Mouse (Mus musculus): ENCODE data around the gene Gas2l3. TPM values are rescaled to one million over a fixed set of nuclear protein-coding genes. Genes with fewer than 3 reads are reported as not detected.

Gene Gas2l3
- total RNA-seq (2021), result 1 to 10 TPM; 2.3 to 2.5 TPM
- long read RNA-seq, result 0 reads

- DNase-seq (ENCODE audit: low spot score in 2 of 2), result peak; percentile 70 to 84
Observed at GRCm38 (mm10) chr10:89443623-89444151, at the start of gene Gas2l3. TSS of gene Gas2l3 (minus strand) at chr10:89443967.

- no peak for DNase-seq (ENCODE audit: low spot score in 2 of 2)
Observed at GRCm38 (mm10) chr10:89491321-89491720, 47.6 kb upstream of the Gas2l3 start.

- DNase-seq (ENCODE audit: low spot score in 2 of 2), result no peak
Observed at GRCm38 (mm10) chr10:89490250-89490649, 46.5 kb upstream of the Gas2l3 start.

- DNase-seq (ENCODE audit: low spot score in 2 of 2), result no peak
Observed at GRCm38 (mm10) chr10:89489459-89489858, 45.7 kb upstream of the Gas2l3 start.

GRCm38 (mm10) chr10:89486995-89487742, 43.4 kb upstream of the Gas2l3 start:
- DNase-seq (ENCODE audit: low spot score in 2 of 2), result no peak

- no peak for DNase-seq (ENCODE audit: low spot score in 2 of 2)
Observed at GRCm38 (mm10) chr10:89484907-89485306, 41.1 kb upstream of the Gas2l3 start.

- no peak for DNase-seq (ENCODE audit: low spot score in 2 of 2)
Observed at GRCm38 (mm10) chr10:89483812-89484602, 40.2 kb upstream of the Gas2l3 start.

- no peak for DNase-seq (ENCODE audit: low spot score in 2 of 2)
Observed at GRCm38 (mm10) chr10:89483113-89483512, 39.3 kb upstream of the Gas2l3 start.

GRCm38 (mm10) chr10:89482142-89482681, 38.4 kb upstream of the Gas2l3 start:
- DNase-seq (ENCODE audit: low spot score in 2 of 2), result no peak

GRCm38 (mm10) chr10:89481638-89482037, 37.9 kb upstream of the Gas2l3 start:
- no peak for DNase-seq (ENCODE audit: low spot score in 2 of 2)

GRCm38 (mm10) chr10:89478766-89479165, 35.0 kb upstream of the Gas2l3 start:
- no peak for DNase-seq (ENCODE audit: low spot score in 2 of 2)

- no peak for DNase-seq (ENCODE audit: low spot score in 2 of 2)
Observed at GRCm38 (mm10) chr10:89470596-89471353, 27.0 kb upstream of the Gas2l3 start.

GRCm38 (mm10) chr10:89464760-89465405, 21.1 kb upstream of the Gas2l3 start:
- no peak for DNase-seq (ENCODE audit: low spot score in 2 of 2)

GRCm38 (mm10) chr10:89462890-89463289, 19.1 kb upstream of the Gas2l3 start:
- DNase-seq (ENCODE audit: low spot score in 2 of 2), result no peak

- peak; percentile 63 to 95 for DNase-seq (ENCODE audit: low spot score in 2 of 2)
Observed at GRCm38 (mm10) chr10:89461856-89462507, 18.2 kb upstream of the Gas2l3 start.

- DNase-seq (ENCODE audit: low spot score in 2 of 2), result no peak
Observed at GRCm38 (mm10) chr10:89460972-89461371, 17.2 kb upstream of the Gas2l3 start.

- DNase-seq (ENCODE audit: low spot score in 2 of 2), result no peak
Observed at GRCm38 (mm10) chr10:89458770-89459169, 15.0 kb upstream of the Gas2l3 start.

GRCm38 (mm10) chr10:89453794-89454193, 10.0 kb upstream of the Gas2l3 start:
- DNase-seq (ENCODE audit: low spot score in 2 of 2), result no peak

- no peak for DNase-seq (ENCODE audit: low spot score in 2 of 2)
Observed at GRCm38 (mm10) chr10:89453068-89453641, 9.4 kb upstream of the Gas2l3 start.

- no peak for DNase-seq (ENCODE audit: low spot score in 2 of 2)
Observed at GRCm38 (mm10) chr10:89450411-89450810, 6.6 kb upstream of the Gas2l3 start.
